Mouse (Mus musculus) bone marrow macrophage, adult 2 months (primary cell): Measurements from ENCODE around the gene Arhgap5. TPM values are rescaled to one million over a fixed set of nuclear protein-coding genes. Genes with fewer than 3 reads are reported as not detected.

Source experiments
- H3K27ac ChIP-seq: 2 replicates; pipeline ENCODE4 v1.5.1; 2012; ENCODE audit warnings: low read depth, low read length; ENCODE audit not compliant: insufficient read depth
- H3K4me1 ChIP-seq: 2 replicates; pipeline ENCODE4 v1.6.1; 2012; ENCODE audit warnings: low read length; ENCODE audit not compliant: control insufficient read depth, insufficient read depth
- H3K4me3 ChIP-seq: 2 replicates; pipeline ENCODE4 v1.5.1; 2012; ENCODE audit warnings: mild to moderate bottlenecking, low read length, moderate library complexity; ENCODE audit not compliant: insufficient read depth
- CTCF ChIP-seq: IDR thresholded peaks from 2 replicates; pipeline ENCODE4 v1.5.1; 2012; ENCODE audit warnings: low read depth, mild to moderate bottlenecking, low read length, moderate library complexity
- POLR2A ChIP-seq: IDR thresholded peaks from 2 replicates; pipeline ENCODE4 v1.6.1; 2012; ENCODE audit warnings: mild to moderate bottlenecking, low read depth, low read length, borderline replicate concordance
- polyA plus RNA-seq: library from polyadenylated mRNA; stranded (reverse); fragments of >200 nt; gene quantifications from 2 replicates; pipeline ENCODE4 v1.2.4, GENCODE M21; 2012; ENCODE audit not compliant: missing spikeins, insufficient read depth, insufficient read length

Arhgap5 gene
- 22.3 and 23.0 TPM in 2 replicates for polyA plus RNA-seq

GRCm38 (mm10) chr12:52503456-52504320, at the start of gene Arhgap5:
Gene Arhgap5, plus strand, starts transcription at chr12:52503972.
- H3K4me1 ChIP-seq, result peaks cover 8% of the 10 kb centered on the region
- H3K4me3 ChIP-seq, result peak within 1 kb of the TSS; percentile 94
- peak within 1 kb of the TSS; percentile 85 for H3K27ac ChIP-seq
- TF ChIP-seq CTCF (no peak), POLR2A (peak; percentile 13; the same call in 1 of the 2 replicates)

- Histone ChIP-seq H3K4me1 (no peaks in the 10 kb centered on the region), H3K27ac (no peak overlapping the region), H3K4me3 (no peak overlapping the region)
- TF ChIP-seq POLR2A (no peak), CTCF (no peak)
Observed at GRCm38 (mm10) chr12:52464593-52464992, 39.2 kb upstream of the Arhgap5 start.

GRCm38 (mm10) chr12:52471621-52472020, 32.2 kb upstream of the Arhgap5 start:
- TF ChIP-seq POLR2A (no peak), CTCF (no peak)
- Histone ChIP-seq H3K4me1 (peaks cover 3% of the 10 kb centered on the region), H3K4me3 (no peak overlapping the region), H3K27ac (no peak overlapping the region)

- no peak overlapping the region for H3K27ac ChIP-seq
- TF ChIP-seq CTCF (no peak), POLR2A (no peak)
- no peak overlapping the region for H3K4me3 ChIP-seq
- peaks cover 5% of the 10 kb centered on the region for H3K4me1 ChIP-seq
Observed at GRCm38 (mm10) chr12:52473988-52474968, 29.5 kb upstream of the Arhgap5 start.

- peaks cover 12% of the 10 kb centered on the region for H3K4me1 ChIP-seq
- H3K27ac ChIP-seq, result no peak overlapping the region
- no peak overlapping the region for H3K4me3 ChIP-seq
- no peak for TF ChIP-seq POLR2A
- TF ChIP-seq CTCF, result no peak
Observed at GRCm38 (mm10) chr12:52476036-52476435, 27.7 kb upstream of the Arhgap5 start.

- TF ChIP-seq POLR2A (no peak), CTCF (no peak)
- no peak overlapping the region for H3K27ac ChIP-seq
- peaks cover 15% of the 10 kb centered on the region for H3K4me1 ChIP-seq
- H3K4me3 ChIP-seq, result no peak overlapping the region
Observed at GRCm38 (mm10) chr12:52478611-52479010, 25.2 kb upstream of the Arhgap5 start.

- TF ChIP-seq CTCF (no peak), POLR2A (no peak)
- peaks cover 15% of the 10 kb centered on the region for H3K4me1 ChIP-seq
- no peak overlapping the region for H3K4me3 ChIP-seq
- no peak overlapping the region for H3K27ac ChIP-seq
Observed at GRCm38 (mm10) chr12:52479323-52479722, 24.4 kb upstream of the Arhgap5 start.

- Histone ChIP-seq H3K27ac (no peak overlapping the region), H3K4me3 (no peak overlapping the region), H3K4me1 (peaks cover 12% of the 10 kb centered on the region)
- TF ChIP-seq CTCF (no peak), POLR2A (no peak)
Observed at GRCm38 (mm10) chr12:52480851-52481250, 22.9 kb upstream of the Arhgap5 start.

GRCm38 (mm10) chr12:52481969-52482550, 21.7 kb upstream of the Arhgap5 start:
- no peak overlapping the region for H3K4me3 ChIP-seq
- H3K27ac ChIP-seq, result no peak overlapping the region
- peaks cover 12% of the 10 kb centered on the region for H3K4me1 ChIP-seq
- TF ChIP-seq CTCF (no peak), POLR2A (no peak)
